20 mouse cellular contexts compared by ENCODE assay signal in genomic region chr19:46831381-46831780, GRCm38 (mm10).
"Had no signal": no experiment of that assay in that cellular context is flagged by ENCODE, and none has a peak within 500 bp of the region (broad histone marks: within the 10 kb centered on the region; RNA-seq: fewer than 3 reads in every experiment).

No protein-coding gene starts in this region.

- H3K36me3 ChIP-seq: intestine, embryonic 15.5 days; limb, embryonic 10.5 days; limb, embryonic 13.5 days; liver, embryonic 12.5 days; liver, embryonic 15.5 days; midbrain, embryonic 12.5 days; midbrain, embryonic 15.5 days; neural tube, embryonic 13.5 days had no signal

- DNase-seq: kidney, adult 11 months; kidney, adult 8-10 months; kidney, postnatal 14 days; kidney, postnatal 4 days; liver; lung, adult 2 months; retina, postnatal 1 day; right cerebral cortex, postnatal 4 days; thymus, postnatal 25 days had no signal

- H3K9me3 ChIP-seq: intestine, embryonic 15.5 days; limb, embryonic 10.5 days; limb, embryonic 13.5 days; liver, embryonic 12.5 days; liver, embryonic 15.5 days; midbrain, embryonic 12.5 days; midbrain, embryonic 15.5 days; neural tube, embryonic 13.5 days had no signal

- H3K4me2 ChIP-seq: intestine, embryonic 15.5 days; limb, embryonic 13.5 days; liver, embryonic 12.5 days; liver, embryonic 15.5 days; midbrain, embryonic 12.5 days; midbrain, embryonic 15.5 days; neural tube, embryonic 13.5 days had no signal

- H3K27ac ChIP-seq: intestine, embryonic 15.5 days; limb, embryonic 10.5 days; limb, embryonic 13.5 days; liver, embryonic 12.5 days; liver, embryonic 15.5 days; macrophage; midbrain, embryonic 12.5 days; midbrain, embryonic 15.5 days; neural tube, embryonic 13.5 days; stomach, postnatal 0 days had no signal

- H3K4me1 ChIP-seq: intestine, embryonic 15.5 days; limb, embryonic 10.5 days; limb, embryonic 13.5 days; midbrain, embryonic 12.5 days; midbrain, embryonic 15.5 days had no signal

- H3K9ac ChIP-seq: intestine, embryonic 15.5 days; limb, embryonic 13.5 days; liver, embryonic 12.5 days; liver, embryonic 15.5 days; midbrain, embryonic 12.5 days; midbrain, embryonic 15.5 days; neural tube, embryonic 13.5 days had no signal

- ATAC-seq: intestine, embryonic 15.5 days; liver, embryonic 12.5 days; midbrain, embryonic 15.5 days had no signal

- H3K27me3 ChIP-seq: intestine, embryonic 15.5 days; limb, embryonic 13.5 days; liver, embryonic 15.5 days; midbrain, embryonic 12.5 days; midbrain, embryonic 15.5 days; neural tube, embryonic 13.5 days had no signal

- H3K4me3 ChIP-seq: intestine, embryonic 15.5 days; limb, embryonic 10.5 days; limb, embryonic 13.5 days; liver, embryonic 12.5 days; liver, embryonic 15.5 days; midbrain, embryonic 12.5 days; midbrain, embryonic 15.5 days; myocyte; neural tube, embryonic 13.5 days had no signal
